Mouse (Mus musculus) c-Kit-positive CD71-positive TER-119-positive erythroid progenitor cells, embryonic 14.5 days (primary cell): ENCODE measurements around the gene Dyrk1a.

Experiments
- DNase-seq: peaks from one replicate; pipeline ENCODE4 v3.0.0-alpha.2; 2013; ENCODE audit warnings: low spot score

The Dyrk1a gene

DNA sequence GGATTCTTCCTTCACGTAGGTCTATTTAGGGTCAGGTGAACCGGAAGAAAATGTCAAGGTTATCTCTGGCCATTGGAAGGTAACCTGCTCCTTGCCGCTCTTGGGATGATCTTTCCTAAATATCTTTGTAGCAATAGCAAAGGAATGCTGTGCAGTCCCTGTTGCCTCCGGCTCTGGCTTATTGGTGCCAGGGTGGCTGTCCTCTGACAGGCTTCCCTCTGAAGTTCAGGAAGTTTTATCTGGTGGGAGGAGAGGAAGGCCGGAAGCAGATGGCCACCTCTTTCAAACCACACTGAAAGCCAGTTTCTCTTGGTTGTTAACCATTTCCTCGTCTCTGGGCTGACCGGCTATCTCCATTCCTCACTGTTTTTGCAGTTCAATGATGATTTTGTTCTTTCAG, 10.5 kb upstream of the Dyrk1a start:
- DNase-seq: no peak

DNA sequence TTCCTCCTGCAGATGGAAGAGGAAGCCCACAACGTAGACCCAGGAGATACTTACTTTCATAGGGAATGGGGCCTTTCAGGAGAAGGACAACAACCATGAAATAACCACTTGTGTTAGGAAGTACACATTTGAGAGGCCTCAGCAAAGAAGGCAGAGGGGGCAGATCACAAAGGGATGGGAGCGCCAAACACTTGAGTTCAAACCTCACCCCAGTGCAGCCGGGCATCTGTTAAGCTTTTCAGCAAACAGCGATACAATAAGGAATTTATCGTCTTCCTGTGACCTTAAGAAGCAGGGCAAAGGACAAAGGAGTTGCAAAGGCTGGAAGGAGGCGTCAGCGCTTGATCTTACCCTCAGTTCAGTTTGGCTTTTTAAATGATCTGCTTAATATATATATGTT, 10.0 kb upstream of the Dyrk1a start:
- DNase-seq: no peak

DNA sequence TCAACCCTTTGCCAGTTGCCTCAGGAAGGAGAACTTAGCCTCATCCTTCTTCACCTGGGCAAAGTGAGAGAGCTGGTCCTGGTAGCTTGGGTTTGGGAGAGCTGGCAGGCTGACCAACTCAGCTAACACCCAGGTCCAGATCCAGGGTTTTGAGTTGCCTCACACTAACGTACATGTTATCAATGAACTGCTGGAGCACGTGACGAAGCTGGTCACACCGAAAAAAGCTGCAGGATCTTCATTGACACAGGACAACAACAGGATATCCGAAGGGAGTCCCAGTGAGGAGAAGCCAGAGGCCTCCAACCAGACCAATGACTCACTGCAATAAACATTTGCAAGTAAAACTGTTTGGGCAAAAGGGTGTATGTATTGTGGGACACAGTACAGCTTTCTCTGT, 9.2 kb upstream of the Dyrk1a start:
- DNase-seq: no peak

DNA sequence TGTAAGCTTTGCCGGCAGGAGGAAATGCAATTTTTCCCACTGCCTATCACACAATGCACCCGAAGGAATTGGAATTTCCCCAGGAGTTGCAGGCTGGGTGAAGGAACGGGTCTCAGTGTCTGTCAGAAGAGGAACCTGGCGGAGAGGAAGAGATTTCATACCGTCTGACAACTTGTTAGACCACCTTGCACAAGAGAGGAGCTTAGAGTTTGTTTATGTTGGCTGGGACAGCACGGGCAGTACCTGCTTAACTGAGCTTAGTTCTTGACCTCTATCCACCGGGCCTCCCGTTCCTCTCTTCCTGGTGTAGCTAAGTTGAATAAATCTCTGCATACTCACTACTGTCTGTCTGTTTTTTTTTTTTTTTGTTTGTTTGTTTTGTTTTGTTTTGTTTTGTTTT, 3.7 kb upstream of the Dyrk1a start:
- DNase-seq: no peak

DNA sequence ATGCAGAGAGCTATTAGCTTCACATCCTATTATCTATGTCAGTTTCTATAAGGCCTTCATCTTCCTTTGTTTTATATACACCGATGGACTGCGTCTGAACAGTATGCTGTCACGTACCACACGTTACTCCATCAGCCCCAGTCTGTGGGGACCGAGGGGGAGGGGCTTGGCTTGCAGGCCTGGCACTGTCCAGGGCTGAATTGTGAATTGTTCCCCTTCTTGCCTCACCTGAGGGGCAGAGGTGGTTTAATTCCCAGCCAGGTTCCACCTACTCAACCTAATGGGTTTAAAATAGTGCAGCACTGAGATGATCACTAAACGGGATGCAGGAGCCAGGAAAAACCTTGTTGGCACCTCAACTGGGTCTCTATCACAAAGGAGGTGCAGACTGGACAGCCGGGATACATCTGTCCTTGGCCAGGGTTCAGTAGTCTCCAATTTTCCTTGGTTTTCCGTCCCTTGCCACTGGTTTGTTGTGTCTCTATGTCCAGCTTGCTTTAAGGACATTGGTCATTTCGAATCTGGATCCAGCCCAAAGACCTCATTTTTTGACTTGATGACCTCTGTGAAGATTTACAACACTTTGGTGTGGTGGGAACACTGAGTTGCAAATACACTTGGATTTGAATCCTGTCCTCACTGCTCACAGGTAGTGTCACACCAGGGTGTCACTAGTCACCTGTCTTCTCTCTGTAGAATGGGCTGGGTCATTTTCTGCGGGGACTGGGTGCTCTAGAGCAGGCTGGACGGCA, 2.8 kb upstream of the Dyrk1a start:
- DNase-seq: no peak

DNA sequence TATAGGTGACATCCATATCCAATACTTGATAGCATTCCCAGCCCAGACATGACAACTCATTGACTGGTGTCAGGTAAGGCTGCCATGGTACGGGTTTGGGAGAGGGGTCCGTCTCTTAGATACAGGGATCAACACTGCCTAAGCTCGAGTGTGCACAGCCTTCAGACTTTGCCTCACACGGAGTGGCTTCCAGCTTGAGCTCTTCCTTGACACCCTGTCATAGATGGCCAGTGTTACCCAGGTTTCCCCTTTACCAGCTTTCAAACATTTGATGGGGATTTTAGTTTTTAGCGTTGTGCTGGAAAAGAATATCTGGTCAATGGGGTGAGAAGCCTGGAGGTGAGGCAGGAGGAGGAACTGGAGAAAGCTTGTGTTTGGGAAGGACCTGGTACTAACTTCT, 2.1 kb upstream of the Dyrk1a start:
- no peak for DNase-seq

DNA sequence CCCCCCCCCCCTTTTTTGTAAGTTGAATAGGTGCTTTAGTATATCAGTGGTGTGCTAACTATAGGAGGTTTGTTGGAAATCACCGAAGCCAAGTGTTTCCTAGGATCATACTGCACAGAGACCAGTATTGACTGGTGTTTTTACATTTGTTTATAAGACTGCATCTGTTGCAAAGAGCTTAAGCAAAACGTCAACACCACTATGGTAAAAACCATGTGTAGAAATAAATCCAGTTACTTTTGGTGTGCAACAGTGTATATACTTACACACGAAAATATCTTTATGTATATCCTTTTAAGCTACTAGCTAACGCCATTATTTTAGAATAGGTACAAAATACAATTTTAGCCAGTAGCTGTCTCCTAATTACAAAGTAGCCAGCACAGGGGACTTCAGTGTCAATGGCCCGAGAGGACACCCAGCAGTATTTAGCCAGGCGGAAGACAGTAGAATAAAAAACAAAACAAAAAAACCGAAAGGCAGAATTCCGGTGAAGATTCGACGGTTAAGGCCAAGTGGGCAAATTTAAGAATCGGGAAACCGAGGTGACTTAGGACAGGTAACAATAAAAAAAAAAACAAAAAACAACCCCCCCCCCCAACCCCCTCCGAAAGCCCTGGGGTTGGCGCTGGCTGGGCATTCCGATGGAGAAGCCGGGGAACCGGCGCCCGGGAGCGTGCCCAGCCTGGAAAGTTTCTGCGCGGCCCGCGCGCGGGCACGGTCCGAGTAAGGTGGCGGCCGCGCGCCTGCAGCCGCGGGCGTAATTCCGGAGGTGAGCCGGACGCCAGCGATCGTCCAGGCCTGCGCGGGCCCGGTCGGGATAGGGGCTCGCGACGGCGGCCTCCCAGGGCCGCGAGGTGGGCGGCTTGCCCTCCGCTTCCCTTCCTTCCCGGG, 1.2 kb upstream of the Dyrk1a start:
- peak; percentile 71 for DNase-seq

DNA sequence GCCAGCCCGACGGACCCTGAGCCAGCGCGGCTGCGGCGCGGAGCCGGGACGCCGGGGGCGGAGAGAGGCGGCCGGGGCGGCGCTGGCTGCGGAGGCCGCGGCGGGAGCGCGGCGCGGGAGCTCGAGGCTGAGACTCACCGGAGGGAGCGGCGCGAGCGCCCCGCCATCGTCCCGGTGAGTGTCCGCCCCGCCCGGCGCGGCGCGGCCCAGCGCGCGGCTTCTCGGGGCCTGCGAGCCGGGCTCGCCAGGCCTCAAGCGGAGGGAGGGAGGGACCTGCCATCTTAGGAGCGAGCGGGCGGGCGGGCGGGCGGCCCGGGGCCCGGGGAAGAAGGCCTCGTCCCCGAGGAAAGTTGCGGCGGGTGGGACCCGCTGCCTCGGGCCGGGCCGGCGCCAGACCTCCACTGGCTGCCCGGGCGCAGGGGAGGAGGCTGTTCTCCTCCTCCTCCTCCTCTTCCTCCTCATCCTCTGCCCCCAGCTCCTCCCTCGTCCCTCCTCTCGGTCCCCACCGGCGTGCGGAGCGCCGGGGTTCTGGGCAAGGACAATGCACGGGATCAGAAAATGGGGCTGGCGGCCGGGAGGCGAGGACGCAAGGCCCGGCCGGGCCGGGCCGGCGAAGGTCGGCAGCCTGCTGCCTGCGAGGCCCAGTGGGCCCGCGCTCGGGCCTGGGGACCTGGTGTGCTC, 691 bp downstream of the Dyrk1a start:
- peak; percentile 44 for DNase-seq

DNA sequence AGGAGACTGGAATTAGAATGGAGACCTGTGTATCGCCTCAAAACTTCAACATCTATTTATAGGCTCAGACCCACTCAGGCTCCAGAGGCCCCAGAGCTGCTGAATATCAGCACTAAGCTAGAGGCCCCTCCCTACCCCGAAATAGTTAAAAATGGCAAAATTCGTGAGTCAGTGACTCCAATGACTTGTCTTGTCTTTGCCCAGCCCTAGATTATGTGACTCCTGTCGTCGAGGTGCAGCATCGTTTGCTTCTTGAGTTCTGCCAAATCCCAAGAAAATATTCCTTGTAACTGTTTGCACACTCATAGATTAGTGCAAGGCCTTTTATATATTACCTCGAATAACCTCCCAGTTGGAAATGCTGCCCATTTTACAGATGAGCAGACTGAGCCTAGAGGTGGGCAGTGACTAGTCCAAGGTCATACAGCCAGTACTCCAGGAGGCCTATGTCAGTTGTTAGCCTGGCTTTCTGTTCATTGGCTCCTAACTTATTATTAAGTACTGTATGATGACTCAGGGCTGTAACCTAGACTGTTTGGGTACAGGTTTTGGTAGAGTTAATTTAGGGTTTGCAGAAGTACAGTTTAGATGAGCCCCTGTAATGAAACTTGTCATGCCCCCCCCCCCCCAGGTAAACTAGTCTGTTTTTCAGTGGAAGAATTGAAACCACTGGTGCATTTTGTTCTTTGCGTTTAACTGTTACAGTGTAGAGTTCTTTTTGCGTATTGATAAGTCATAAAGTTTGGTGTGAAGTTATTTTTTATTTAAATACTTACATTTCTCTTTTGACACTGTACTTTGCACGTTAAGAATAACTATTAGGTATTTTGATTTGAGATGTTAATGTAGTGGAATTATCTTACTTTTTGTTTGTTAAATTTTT, 1.5 kb downstream of the Dyrk1a start:
- DNase-seq: peak; percentile 68

DNA sequence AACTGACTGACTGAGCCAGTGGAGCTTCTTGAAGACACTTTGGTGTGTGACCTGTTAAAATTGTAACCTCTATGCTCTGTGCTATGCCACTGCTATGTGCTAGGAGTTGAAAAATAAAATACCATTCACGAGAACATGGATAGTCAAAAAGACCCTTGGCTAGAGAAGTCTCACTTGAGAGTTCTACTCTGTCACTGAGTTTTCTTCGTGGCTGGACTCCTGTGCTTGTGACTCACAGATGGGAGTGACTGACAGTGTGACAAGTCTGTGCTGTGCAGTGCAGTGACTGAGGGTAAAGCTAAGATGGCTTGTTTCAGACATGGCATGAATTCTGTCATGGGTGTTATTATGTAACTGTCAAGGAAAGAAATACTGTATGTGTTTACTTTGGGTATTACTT, 2.6 kb downstream of the Dyrk1a start:
- no peak for DNase-seq

DNA sequence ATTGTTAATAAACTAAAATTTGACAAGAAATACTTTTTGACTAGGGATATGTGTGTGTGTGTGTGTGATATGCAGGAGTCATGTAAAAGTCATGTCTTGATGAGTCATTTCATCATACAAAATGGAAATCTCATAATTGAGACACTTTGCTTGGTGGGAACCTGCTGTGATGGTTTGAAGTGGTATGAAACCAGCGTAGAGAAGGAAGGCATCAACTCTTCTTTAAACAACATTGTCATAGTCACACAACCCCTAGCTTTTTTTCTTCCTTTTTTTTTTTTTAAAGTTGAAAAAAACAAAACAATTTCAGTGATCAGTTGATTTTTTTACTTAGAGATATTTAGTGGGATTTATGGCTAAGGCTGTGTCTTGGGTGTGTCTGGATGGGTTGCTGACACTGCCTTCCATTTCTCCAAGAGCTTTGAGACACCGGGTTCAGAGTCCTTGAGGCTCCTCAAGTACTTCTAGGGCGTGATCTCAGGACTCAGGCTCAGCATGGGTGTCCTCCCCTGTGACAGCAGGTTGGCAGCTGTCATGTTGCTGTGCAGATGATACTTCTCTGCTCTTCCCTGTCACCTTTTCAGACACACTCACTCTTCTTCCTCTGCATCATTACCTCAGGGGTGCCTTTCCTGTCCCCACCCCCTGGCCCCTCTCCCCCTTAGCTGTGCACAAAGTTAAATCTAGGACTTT, 4.4 kb downstream of the Dyrk1a start:
- DNase-seq: no peak

DNA sequence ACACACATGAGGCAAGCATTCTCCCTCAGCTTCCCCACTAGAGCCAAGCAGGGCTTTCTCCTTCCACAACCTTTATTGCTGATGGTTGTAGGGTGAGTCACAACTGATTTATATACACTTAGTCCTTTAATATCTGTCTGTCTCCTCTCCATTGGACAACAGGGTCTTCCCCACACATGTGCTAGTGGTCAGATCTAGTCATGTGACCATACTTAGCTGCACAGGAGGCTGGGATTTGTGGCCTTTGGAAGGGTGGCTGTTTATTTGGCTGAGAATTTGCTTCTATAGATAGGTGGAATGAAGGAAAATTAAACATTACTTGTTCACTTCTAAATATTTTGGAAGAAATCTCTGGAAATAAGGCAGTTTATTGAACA, 4.9 kb downstream of the Dyrk1a start:
- no peak for DNase-seq

DNA sequence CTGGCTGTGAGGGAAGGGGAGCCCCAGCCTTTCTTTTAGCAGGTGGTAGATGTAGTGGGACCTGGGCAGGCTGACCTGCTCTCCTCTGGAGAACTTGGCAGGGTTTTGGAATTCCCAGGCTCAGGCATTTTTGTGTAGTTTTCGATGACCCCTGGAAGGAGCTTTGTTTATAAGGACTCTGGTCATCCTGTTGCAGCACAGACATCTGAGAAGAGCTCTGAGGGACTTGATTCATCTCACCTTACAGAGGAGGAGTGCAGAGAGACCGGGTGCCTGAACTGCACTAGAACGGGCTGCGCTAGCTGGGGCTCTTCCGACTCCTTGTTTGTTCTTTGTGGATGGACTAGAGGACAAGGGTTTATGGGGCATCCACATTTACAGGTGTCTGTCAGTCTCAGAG, 5.9 kb downstream of the Dyrk1a start:
- DNase-seq: no peak

DNA sequence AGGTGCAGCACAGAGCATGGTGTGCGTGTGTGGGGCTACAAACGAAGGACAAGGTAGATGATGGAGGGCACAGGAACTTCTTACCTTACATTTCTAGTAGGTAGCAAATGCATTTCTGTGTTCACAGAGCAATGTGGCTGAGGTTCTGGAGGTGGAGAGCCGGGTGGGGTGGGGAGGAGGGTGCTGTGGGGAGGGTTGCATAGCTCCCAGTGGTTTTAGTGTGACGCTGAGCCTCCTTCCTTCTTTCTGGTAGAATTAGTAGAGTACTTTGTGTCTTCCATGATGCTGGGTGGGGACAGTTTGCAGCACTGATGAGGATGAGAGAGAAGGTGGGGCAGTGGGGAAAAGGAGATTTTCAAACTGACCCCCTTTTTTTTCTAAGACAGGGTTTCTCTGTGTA, 9.5 kb downstream of the Dyrk1a start:
- no peak for DNase-seq

DNA sequence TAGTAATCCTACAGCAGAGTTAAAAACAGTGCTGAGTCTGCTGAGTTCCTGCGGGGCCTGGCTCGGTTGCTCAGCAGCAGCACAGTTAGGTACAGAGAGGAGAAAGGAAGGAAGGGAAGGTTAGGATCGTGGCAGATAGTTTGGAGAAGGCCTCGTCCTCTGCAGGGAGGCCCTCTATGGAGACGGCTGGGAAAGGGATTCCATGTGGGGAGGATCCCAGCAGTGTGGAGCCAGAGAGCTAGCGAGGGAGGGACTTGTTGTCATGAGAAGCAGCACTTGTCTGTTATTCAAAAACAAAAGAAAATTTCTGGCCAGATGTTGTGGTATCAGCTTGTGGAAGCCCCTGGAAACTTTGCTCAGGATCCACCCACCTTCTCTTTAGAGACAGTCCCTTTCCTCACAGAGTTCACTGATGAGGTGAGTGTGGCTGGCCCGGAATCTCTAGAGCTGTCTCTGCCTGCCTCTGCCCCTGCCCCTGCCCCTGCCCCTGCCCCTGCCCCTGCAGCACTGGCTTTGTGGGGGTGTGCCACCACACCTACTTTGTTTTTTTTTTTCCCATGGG, 11.1 kb downstream of the Dyrk1a start:
- no peak for DNase-seq

DNA sequence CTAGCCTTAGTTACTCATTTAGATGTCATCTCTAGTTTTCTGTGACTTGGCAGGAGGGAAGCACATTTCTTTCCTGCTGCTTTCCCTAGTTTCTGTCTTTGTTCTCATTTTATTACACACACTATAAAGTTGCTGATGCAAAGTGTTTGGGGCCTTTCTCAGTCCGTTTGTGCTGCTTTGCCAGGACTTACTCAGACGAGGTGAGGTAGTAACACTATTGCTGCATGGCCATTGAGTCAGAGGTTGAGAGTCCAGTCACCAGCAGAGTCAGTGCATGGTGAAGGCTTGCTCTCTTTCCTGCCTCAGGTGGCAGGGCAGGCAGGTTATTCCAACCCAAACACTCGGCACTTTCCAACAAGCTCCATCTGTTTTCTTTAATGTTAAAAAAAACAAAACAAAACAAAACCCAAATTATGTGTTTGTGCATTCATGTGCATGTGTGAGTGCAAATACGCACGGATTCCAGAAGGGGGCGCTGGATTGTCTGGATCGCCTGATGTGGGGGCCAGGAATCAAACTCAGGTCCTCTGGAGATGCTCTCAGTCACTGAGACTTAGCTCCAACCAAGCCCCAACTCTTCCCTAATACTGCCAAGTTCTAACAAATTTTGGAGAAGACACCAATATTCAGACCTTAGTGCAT, 16.7 kb downstream of the Dyrk1a start:
- no peak for DNase-seq

DNA sequence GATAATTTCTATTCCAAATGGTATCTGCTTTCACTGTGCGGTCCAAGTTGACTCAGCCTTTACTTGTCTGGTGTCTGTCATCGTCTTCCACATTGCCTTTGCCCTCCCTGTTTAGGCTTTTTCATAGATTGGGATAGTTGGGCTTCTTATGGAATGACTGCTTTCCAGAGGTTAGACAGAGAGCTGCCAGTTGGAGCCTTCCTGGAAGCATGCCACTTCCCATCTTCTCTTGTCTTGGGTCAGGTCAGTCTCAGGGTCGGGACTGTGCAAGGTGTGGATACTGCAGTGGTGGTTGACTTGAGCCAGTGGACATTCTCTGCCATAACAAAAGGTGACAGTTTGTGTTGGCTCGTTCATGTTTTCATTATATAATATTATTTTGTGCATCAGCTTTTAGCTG, 17.7 kb downstream of the Dyrk1a start:
- DNase-seq: no peak

DNA sequence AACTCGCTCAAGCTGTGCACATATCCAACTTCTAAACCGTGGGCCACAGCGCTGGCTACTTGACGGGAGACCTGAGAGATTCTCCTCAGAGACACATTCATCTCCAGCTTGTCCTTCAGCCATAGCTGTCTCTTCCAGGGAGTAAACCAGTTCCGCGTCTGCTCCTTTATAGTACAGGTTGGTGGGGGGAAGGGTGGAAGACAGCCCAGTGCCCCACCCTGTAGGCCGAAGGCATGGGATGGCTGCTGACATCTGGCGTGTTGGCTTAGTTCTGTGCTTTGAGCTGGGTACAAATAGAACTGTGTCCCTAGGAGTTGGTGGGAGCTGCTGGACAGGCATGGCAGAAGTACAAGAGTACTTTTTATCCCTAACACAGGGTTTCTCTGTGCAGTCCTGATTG, 18.4 kb downstream of the Dyrk1a start:
- DNase-seq: no peak

DNA sequence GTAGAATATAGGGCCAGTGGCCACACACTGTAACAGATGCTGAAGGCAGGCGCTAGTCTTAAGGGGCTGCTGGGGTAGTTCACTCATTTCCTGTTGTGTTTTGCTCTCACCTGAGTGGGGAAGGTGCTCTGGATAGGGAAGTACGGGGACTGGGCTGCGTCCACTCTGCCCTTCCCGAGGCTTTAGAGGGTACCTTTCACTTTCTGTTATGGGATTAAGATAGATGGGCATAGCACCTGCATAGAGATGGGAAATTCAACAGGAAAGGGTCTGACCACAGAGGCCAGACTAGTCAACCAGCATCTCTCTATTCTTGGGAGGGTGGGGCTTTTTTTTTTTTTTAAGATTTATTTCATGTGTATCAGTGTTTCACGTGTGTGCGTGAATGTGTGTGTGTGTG, 19.2 kb downstream of the Dyrk1a start:
- DNase-seq: no peak

DNA sequence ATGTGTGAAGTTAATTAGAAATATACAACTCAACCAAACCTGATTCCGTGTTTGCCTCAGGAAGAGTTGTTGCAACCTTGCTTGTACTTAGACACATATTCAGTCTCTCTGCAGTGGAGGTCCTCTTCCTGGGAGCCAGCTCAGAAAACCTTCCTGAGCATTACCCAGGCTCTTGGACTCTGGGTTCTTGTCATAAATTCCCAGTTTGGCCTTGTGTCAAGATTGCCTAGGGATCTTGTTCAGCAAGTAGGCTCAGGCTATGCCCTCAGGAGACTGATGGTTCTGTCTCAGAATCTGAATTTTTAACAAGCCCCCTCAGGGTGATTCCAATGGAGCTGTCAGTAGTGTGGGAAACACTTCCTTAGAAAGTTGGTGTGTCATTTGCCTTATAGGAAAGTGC, 19.8 kb downstream of the Dyrk1a start:
- no peak for DNase-seq

DNA sequence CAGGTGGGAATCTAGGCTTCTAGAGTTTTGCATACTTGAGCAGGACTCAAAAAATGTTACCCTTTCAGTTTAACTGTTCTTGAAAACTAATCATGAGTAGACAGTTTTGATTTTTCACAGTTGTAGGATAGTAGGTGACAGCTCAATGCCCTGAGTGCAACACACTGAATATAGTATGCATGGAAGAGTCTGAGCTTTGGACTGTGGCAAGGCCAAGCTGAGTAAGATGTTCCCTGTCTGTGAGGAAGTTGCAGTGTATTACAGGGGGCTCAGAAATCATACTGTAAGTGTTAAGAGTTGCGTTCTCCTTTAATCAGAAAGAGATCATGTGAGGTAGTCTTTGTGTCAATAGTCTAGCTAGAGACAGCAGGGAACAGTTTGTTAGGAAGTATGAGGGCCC, 20.4 kb downstream of the Dyrk1a start:
- DNase-seq: no peak
